Mouse (Mus musculus): ENCODE measurements at regions not wholly inside any gene's neighbourhood (a gene's known extent, or its start where the extent isn't known, plus 50 kb on each side); places are given as distances from the start of the nearest gene placed in this dataset.

- Histone ChIP-seq H3K27ac (ENCODE audit: low read depth, low read length) (no peak overlapping the region), H3K36me3 (ENCODE audit: control insufficient read depth, insufficient read depth, low read length) (no peaks in the 10 kb centered on the region), H3K27me3 (ENCODE audit: control insufficient read depth, insufficient read depth, low read length) (no peaks in the 10 kb centered on the region), H3K4me2 (ENCODE audit: low read depth) (no peak overlapping the region), H3K9ac (ENCODE audit: low read length) (no peak overlapping the region), H3K4me1 (ENCODE audit: control insufficient read depth, insufficient read depth, low read length) (no peaks in the 10 kb centered on the region), H3K9me3 (ENCODE audit: control insufficient read depth, low read length) (no peaks in the 10 kb centered on the region), H3K4me3 (ENCODE audit: low read depth, low read length) (no peak overlapping the region)
- no peak for ATAC-seq (ENCODE audit: insufficient read depth, low FRiP score, low TSS enrichment)
- no peak for DNase-seq (ENCODE audit: low spot score)
Observed at GRCm38 (mm10) chr10:97778531-97778930, 52.0 kb upstream of the C030005K15Rik start.

GRCm38 (mm10) chr10:97779335-97779734 lies 52.8 kb upstream of the C030005K15Rik start:
- DNase-seq (ENCODE audit: low spot score): no peak
- H3K9me3 ChIP-seq (ENCODE audit: control insufficient read depth, low read length): no peaks in the 10 kb centered on the region
- H3K27me3 ChIP-seq (ENCODE audit: control insufficient read depth, insufficient read depth, low read length): no peaks in the 10 kb centered on the region
- H3K36me3 ChIP-seq (ENCODE audit: control insufficient read depth, insufficient read depth, low read length): no peaks in the 10 kb centered on the region
- 63% methylated on average over 4 of the region's 4 CpGs for WGBS
- H3K4me3 ChIP-seq (ENCODE audit: low read depth, low read length): no peak overlapping the region
- H3K4me2 ChIP-seq (ENCODE audit: low read depth): no peak overlapping the region
- no peak for ATAC-seq (ENCODE audit: insufficient read depth, low FRiP score, low TSS enrichment)
- H3K4me1 ChIP-seq (ENCODE audit: control insufficient read depth, insufficient read depth, low read length): no peaks in the 10 kb centered on the region
- H3K27ac ChIP-seq (ENCODE audit: low read depth, low read length): no peak overlapping the region
- no peak overlapping the region for H3K9ac ChIP-seq (ENCODE audit: low read length)

- no peak overlapping the region for H3K9ac ChIP-seq (ENCODE audit: low read length)
- no peaks in the 10 kb centered on the region for H3K36me3 ChIP-seq (ENCODE audit: control insufficient read depth, insufficient read depth, low read length)
- WGBS: 91% methylated on average over 2 of the region's 2 CpGs
- no peak overlapping the region for H3K4me2 ChIP-seq (ENCODE audit: low read depth)
- no peak overlapping the region for H3K27ac ChIP-seq (ENCODE audit: low read depth, low read length)
- no peaks in the 10 kb centered on the region for H3K4me1 ChIP-seq (ENCODE audit: control insufficient read depth, insufficient read depth, low read length)
- H3K27me3 ChIP-seq (ENCODE audit: control insufficient read depth, insufficient read depth, low read length): no peaks in the 10 kb centered on the region
- no peak for ATAC-seq (ENCODE audit: insufficient read depth, low FRiP score, low TSS enrichment)
- DNase-seq (ENCODE audit: low spot score): no peak
- no peak overlapping the region for H3K4me3 ChIP-seq (ENCODE audit: low read depth, low read length)
- no peaks in the 10 kb centered on the region for H3K9me3 ChIP-seq (ENCODE audit: control insufficient read depth, low read length)
Observed at GRCm38 (mm10) chr10:97793804-97794203, 67.2 kb upstream of the C030005K15Rik start.

GRCm38 (mm10) chr10:97801448-97802265 lies 75.1 kb upstream of the C030005K15Rik start:
- ATAC-seq (ENCODE audit: insufficient read depth, low FRiP score, low TSS enrichment): peak; percentile 61; the same call in 1 of the 2 replicates
- Histone ChIP-seq H3K4me3 (ENCODE audit: low read depth, low read length) (no peak overlapping the region), H3K27ac (ENCODE audit: low read depth, low read length) (no peak overlapping the region), H3K4me1 (ENCODE audit: control insufficient read depth, insufficient read depth, low read length) (0 out of 2 replicates have a peak, but pooled peaks cover 2% of the 10 kb centered on the region), H3K9ac (ENCODE audit: low read length) (no peak overlapping the region), H3K4me2 (ENCODE audit: low read depth) (no peak overlapping the region), H3K9me3 (ENCODE audit: control insufficient read depth, low read length) (no peaks in the 10 kb centered on the region), H3K27me3 (ENCODE audit: control insufficient read depth, insufficient read depth, low read length) (no peaks in the 10 kb centered on the region), H3K36me3 (ENCODE audit: control insufficient read depth, insufficient read depth, low read length) (no peaks in the 10 kb centered on the region)
- peak; percentile 11 for DNase-seq (ENCODE audit: low spot score)
- WGBS: 55% methylated on average over 9 of the region's 9 CpGs

- no peak overlapping the region for H3K4me3 ChIP-seq (ENCODE audit: low read depth, low read length)
- H3K9ac ChIP-seq (ENCODE audit: low read length): no peak overlapping the region
- H3K4me1 ChIP-seq (ENCODE audit: control insufficient read depth, insufficient read depth, low read length): no peaks in the 10 kb centered on the region
- H3K27ac ChIP-seq (ENCODE audit: low read depth, low read length): no peak overlapping the region
- H3K27me3 ChIP-seq (ENCODE audit: control insufficient read depth, insufficient read depth, low read length): no peaks in the 10 kb centered on the region
- no peak overlapping the region for H3K4me2 ChIP-seq (ENCODE audit: low read depth)
- 81% methylated on average over 2 of the region's 2 CpGs for WGBS
- H3K9me3 ChIP-seq (ENCODE audit: control insufficient read depth, low read length): no peaks in the 10 kb centered on the region
- no peak for ATAC-seq (ENCODE audit: insufficient read depth, low FRiP score, low TSS enrichment)
- H3K36me3 ChIP-seq (ENCODE audit: control insufficient read depth, insufficient read depth, low read length): no peaks in the 10 kb centered on the region
- DNase-seq (ENCODE audit: low spot score): no peak
Observed at GRCm38 (mm10) chr10:97807947-97808346, 81.4 kb upstream of the C030005K15Rik start.

GRCm38 (mm10) chr10:97842574-97842973 lies 116.0 kb upstream of the C030005K15Rik start:
- no peak for DNase-seq (ENCODE audit: low spot score)
- Histone ChIP-seq H3K36me3 (ENCODE audit: control insufficient read depth, insufficient read depth, low read length) (no peaks in the 10 kb centered on the region), H3K4me3 (ENCODE audit: low read depth, low read length) (no peak overlapping the region), H3K4me2 (ENCODE audit: low read depth) (no peak overlapping the region), H3K9me3 (ENCODE audit: control insufficient read depth, low read length) (no peaks in the 10 kb centered on the region), H3K27ac (ENCODE audit: low read depth, low read length) (no peak overlapping the region), H3K9ac (ENCODE audit: low read length) (no peak overlapping the region), H3K27me3 (ENCODE audit: control insufficient read depth, insufficient read depth, low read length) (no peaks in the 10 kb centered on the region), H3K4me1 (ENCODE audit: control insufficient read depth, insufficient read depth, low read length) (no peaks in the 10 kb centered on the region)
- no peak for ATAC-seq (ENCODE audit: insufficient read depth, low FRiP score, low TSS enrichment)
- WGBS: 92% methylated on average over 3 of the region's 3 CpGs

GRCm38 (mm10) chr10:97851487-97851886 lies 124.9 kb upstream of the C030005K15Rik start:
- no peaks in the 10 kb centered on the region for H3K4me1 ChIP-seq (ENCODE audit: control insufficient read depth, insufficient read depth, low read length)
- no peak overlapping the region for H3K27ac ChIP-seq (ENCODE audit: low read depth, low read length)
- H3K27me3 ChIP-seq (ENCODE audit: control insufficient read depth, insufficient read depth, low read length): no peaks in the 10 kb centered on the region
- WGBS: 76% methylated on average over 2 of the region's 2 CpGs
- DNase-seq (ENCODE audit: low spot score) (no peak), ATAC-seq (ENCODE audit: insufficient read depth, low FRiP score, low TSS enrichment) (no peak)
- no peaks in the 10 kb centered on the region for H3K9me3 ChIP-seq (ENCODE audit: control insufficient read depth, low read length)
- no peak overlapping the region for H3K4me3 ChIP-seq (ENCODE audit: low read depth, low read length)
- H3K4me2 ChIP-seq (ENCODE audit: low read depth): no peak overlapping the region
- no peaks in the 10 kb centered on the region for H3K36me3 ChIP-seq (ENCODE audit: control insufficient read depth, insufficient read depth, low read length)
- H3K9ac ChIP-seq (ENCODE audit: low read length): no peak overlapping the region

GRCm38 (mm10) chr10:97877088-97877487 lies 150.5 kb upstream of the C030005K15Rik start:
- Histone ChIP-seq H3K9me3 (ENCODE audit: control insufficient read depth, low read length) (no peaks in the 10 kb centered on the region), H3K4me2 (ENCODE audit: low read depth) (no peak overlapping the region), H3K9ac (ENCODE audit: low read length) (no peak overlapping the region), H3K36me3 (ENCODE audit: control insufficient read depth, insufficient read depth, low read length) (no peaks in the 10 kb centered on the region), H3K4me3 (ENCODE audit: low read depth, low read length) (no peak overlapping the region), H3K27me3 (ENCODE audit: control insufficient read depth, insufficient read depth, low read length) (no peaks in the 10 kb centered on the region), H3K4me1 (ENCODE audit: control insufficient read depth, insufficient read depth, low read length) (no peaks in the 10 kb centered on the region), H3K27ac (ENCODE audit: low read depth, low read length) (no peak overlapping the region)
- DNase-seq (ENCODE audit: low spot score) (no peak), ATAC-seq (ENCODE audit: insufficient read depth, low FRiP score, low TSS enrichment) (no peak)
- 64% methylated on average over 3 of the region's 3 CpGs for WGBS

- Histone ChIP-seq H3K9me3 (ENCODE audit: control insufficient read depth, low read length) (no peaks in the 10 kb centered on the region), H3K4me2 (ENCODE audit: low read depth) (no peak overlapping the region), H3K36me3 (ENCODE audit: control insufficient read depth, insufficient read depth, low read length) (no peaks in the 10 kb centered on the region), H3K27me3 (ENCODE audit: control insufficient read depth, insufficient read depth, low read length) (no peaks in the 10 kb centered on the region), H3K4me3 (ENCODE audit: low read depth, low read length) (no peak overlapping the region), H3K4me1 (ENCODE audit: control insufficient read depth, insufficient read depth, low read length) (no peaks in the 10 kb centered on the region), H3K9ac (ENCODE audit: low read length) (no peak overlapping the region), H3K27ac (ENCODE audit: low read depth, low read length) (no peak overlapping the region)
- ATAC-seq (ENCODE audit: insufficient read depth, low FRiP score, low TSS enrichment) (no peak), DNase-seq (ENCODE audit: low spot score) (no peak)
- 90% methylated on average over 1 of the region's 1 CpGs for WGBS
Observed at GRCm38 (mm10) chr10:97886049-97886448, 159.5 kb upstream of the C030005K15Rik start.

All from neural tube, embryonic 11.5 days (tissue).